Mouse (Mus musculus): ENCODE measurements around the gene Zbtb34. TPM values are rescaled to one million over a fixed set of nuclear protein-coding genes. Genes with fewer than 3 reads are reported as not detected.
A peak's percentile ranks its signal among the peaks of the same experiment; 100 is the strongest.

Gene Zbtb34
- polyA plus RNA-seq (2015; fragmentation: Nextera tagmentation; extraction: Ambion mirVana), result 7.2 and 9.2 TPM in 2 replicates

- peak within 1 kb of the TSS; percentile 99 for H3K4me3 ChIP-seq
- ATAC-seq (ENCODE audit: low FRiP score), result peak; percentile 77
- 1% methylated on average over 75 of the region's 102 CpGs for WGBS
- no peaks in the 10 kb centered on the region for H3K27me3 ChIP-seq
- peaks cover 57% of the 10 kb centered on the region for H3K4me1 ChIP-seq (replicated peaks)
- H3K9ac ChIP-seq, result peak within 1 kb of the TSS; percentile 99
- H3K36me3 ChIP-seq, result peaks cover 19% of the 10 kb centered on the region; the same call in 1 of the 2 replicates
- peak within 1 kb of the TSS; percentile 72 for H3K27ac ChIP-seq
- H3K9me3 ChIP-seq, result no peaks in the 10 kb centered on the region
- peak within 1 kb of the TSS; percentile 94 for H3K4me2 ChIP-seq
Measured at GRCm38 (mm10) chr2:33430771-33431699, at the start of gene Zbtb34. Gene Zbtb34 (minus strand): TSS chr2:33431324.

- 90% methylated on average over 10 of the region's 10 CpGs for WGBS
- no peaks in the 10 kb centered on the region for H3K36me3 ChIP-seq
- ATAC-seq (ENCODE audit: low FRiP score), result no peak
- no peak overlapping the region for H3K4me2 ChIP-seq
- H3K27ac ChIP-seq, result no peak overlapping the region
- H3K4me3 ChIP-seq, result no peak overlapping the region
- H3K27me3 ChIP-seq, result no peaks in the 10 kb centered on the region
- H3K4me1 ChIP-seq (replicated peaks), result 0 out of 2 replicates have a peak, but pooled peaks cover 9% of the 10 kb centered on the region
- no peaks in the 10 kb centered on the region for H3K9me3 ChIP-seq
- H3K9ac ChIP-seq, result no peak overlapping the region
Measured at GRCm38 (mm10) chr2:33477961-33478755, 47.0 kb upstream of the Zbtb34 start.

- H3K36me3 ChIP-seq, result no peaks in the 10 kb centered on the region
- H3K9me3 ChIP-seq, result no peaks in the 10 kb centered on the region
- no peak for ATAC-seq (ENCODE audit: low FRiP score)
- 0 out of 2 replicates have a peak, but pooled peaks cover 9% of the 10 kb centered on the region for H3K27me3 ChIP-seq
- H3K4me3 ChIP-seq, result no peak overlapping the region
- no peak overlapping the region for H3K9ac ChIP-seq
- H3K4me1 ChIP-seq (replicated peaks), result 0 out of 2 replicates have a peak, but pooled peaks cover 4% of the 10 kb centered on the region
- H3K27ac ChIP-seq, result no peak overlapping the region
- H3K4me2 ChIP-seq, result no peak overlapping the region
Measured at GRCm38 (mm10) chr2:33475961-33476360, 44.8 kb upstream of the Zbtb34 start.

- H3K9me3 ChIP-seq, result no peaks in the 10 kb centered on the region
- 0 out of 2 replicates have a peak, but pooled peaks cover 9% of the 10 kb centered on the region for H3K27me3 ChIP-seq
- H3K36me3 ChIP-seq, result peaks cover 6% of the 10 kb centered on the region
- peaks cover 34% of the 10 kb centered on the region for H3K4me1 ChIP-seq (replicated peaks)
- peak; percentile 95 for ATAC-seq (ENCODE audit: low FRiP score)
- peak within 1 kb of the TSS; percentile 94 for H3K4me2 ChIP-seq
- peak within 1 kb of the TSS; percentile 93 for H3K4me3 ChIP-seq
- H3K27ac ChIP-seq, result peak within 1 kb of the TSS; percentile 76
- WGBS, result 5% methylated on average over 36 of the region's 36 CpGs
- peak within 1 kb of the TSS; percentile 95 for H3K9ac ChIP-seq
Measured at GRCm38 (mm10) chr2:33468466-33469097, 37.5 kb upstream of the Zbtb34 start, which contains the start of gene Zbtb43. Gene Zbtb43 (minus strand): TSS chr2:33468559.

- Histone ChIP-seq H3K36me3 (peaks cover 12% of the 10 kb centered on the region), H3K9ac (peak overlapping the region; percentile 95), H3K4me2 (peak overlapping the region; percentile 94), H3K4me3 (peak overlapping the region; percentile 93), H3K27me3 (0 out of 2 replicates have a peak, but pooled peaks cover 7% of the 10 kb centered on the region), H3K4me1 (replicated peaks) (peaks cover 34% of the 10 kb centered on the region), H3K9me3 (no peaks in the 10 kb centered on the region), H3K27ac (peak overlapping the region; percentile 76)
- ATAC-seq (ENCODE audit: low FRiP score), result peak; percentile 67
- 6% methylated on average over 57 of the region's 57 CpGs for WGBS
Measured at GRCm38 (mm10) chr2:33467546-33468465, 36.7 kb upstream of the Zbtb34 start.

GRCm38 (mm10) chr2:33465966-33466365 is 34.8 kb upstream of the Zbtb34 start:
- peaks cover 34% of the 10 kb centered on the region for H3K4me1 ChIP-seq (replicated peaks)
- 80% methylated on average over 4 of the region's 4 CpGs for WGBS
- no peak overlapping the region for H3K9ac ChIP-seq

GRCm38 (mm10) chr2:33465215-33465614 is 34.1 kb upstream of the Zbtb34 start:
- Histone ChIP-seq H3K27ac (no peak overlapping the region), H3K4me2 (no peak overlapping the region), H3K4me3 (no peak overlapping the region), H3K9me3 (no peaks in the 10 kb centered on the region), H3K9ac (peak overlapping the region; percentile 14), H3K4me1 (replicated peaks) (peaks cover 34% of the 10 kb centered on the region), H3K36me3 (peaks cover 37% of the 10 kb centered on the region), H3K27me3 (no peaks in the 10 kb centered on the region)
- ATAC-seq (ENCODE audit: low FRiP score), result no peak
- WGBS, result 45% methylated on average over 5 of the region's 5 CpGs

More at GRCm38 (mm10) chr2:33465966-33466365, 34.8 kb upstream of the Zbtb34 start:
- Histone ChIP-seq H3K27me3 (no peaks in the 10 kb centered on the region), H3K4me2 (no peak overlapping the region), H3K36me3 (peaks cover 29% of the 10 kb centered on the region), H3K9me3 (no peaks in the 10 kb centered on the region), H3K27ac (no peak overlapping the region), H3K4me3 (no peak overlapping the region)
- no peak for ATAC-seq (ENCODE audit: low FRiP score)

GRCm38 (mm10) chr2:33462066-33462465 is 30.9 kb upstream of the Zbtb34 start:
- no peak for ATAC-seq (ENCODE audit: low FRiP score)
- WGBS, result 90% methylated on average over 7 of the region's 7 CpGs
- Histone ChIP-seq H3K9me3 (no peaks in the 10 kb centered on the region), H3K9ac (no peak overlapping the region), H3K27me3 (no peaks in the 10 kb centered on the region), H3K4me3 (no peak overlapping the region), H3K27ac (no peak overlapping the region), H3K4me1 (replicated peaks) (peaks cover 25% of the 10 kb centered on the region), H3K4me2 (no peak overlapping the region), H3K36me3 (peaks cover 50% of the 10 kb centered on the region)

- Histone ChIP-seq H3K27ac (no peak overlapping the region), H3K9ac (no peak overlapping the region), H3K9me3 (no peaks in the 10 kb centered on the region), H3K4me3 (no peak overlapping the region), H3K36me3 (peaks cover 52% of the 10 kb centered on the region), H3K4me1 (replicated peaks) (peaks cover 16% of the 10 kb centered on the region), H3K27me3 (no peaks in the 10 kb centered on the region), H3K4me2 (no peak overlapping the region)
- WGBS, result 82% methylated on average over 1 of the region's 1 CpGs
- ATAC-seq (ENCODE audit: low FRiP score), result no peak
Measured at GRCm38 (mm10) chr2:33461066-33461465, 29.9 kb upstream of the Zbtb34 start.

- 95% methylated on average over 4 of the region's 4 CpGs for WGBS
- Histone ChIP-seq H3K4me1 (replicated peaks) (peaks cover 2% of the 10 kb centered on the region; the same call in 1 of the 2 replicates), H3K4me3 (no peak overlapping the region), H3K27ac (no peak overlapping the region), H3K36me3 (peaks cover 64% of the 10 kb centered on the region), H3K9me3 (no peaks in the 10 kb centered on the region), H3K4me2 (no peak overlapping the region), H3K9ac (no peak overlapping the region), H3K27me3 (no peaks in the 10 kb centered on the region)
- ATAC-seq (ENCODE audit: low FRiP score), result no peak
Measured at GRCm38 (mm10) chr2:33459660-33460059, 28.5 kb upstream of the Zbtb34 start.

GRCm38 (mm10) chr2:33456696-33457095 is 25.6 kb upstream of the Zbtb34 start:
- Histone ChIP-seq H3K27me3 (no peaks in the 10 kb centered on the region), H3K36me3 (peaks cover 69% of the 10 kb centered on the region), H3K9ac (no peak overlapping the region), H3K4me1 (replicated peaks) (no peaks in the 10 kb centered on the region; the same call in 1 of the 2 replicates), H3K4me3 (no peak overlapping the region), H3K27ac (no peak overlapping the region), H3K9me3 (no peaks in the 10 kb centered on the region), H3K4me2 (no peak overlapping the region)
- ATAC-seq (ENCODE audit: low FRiP score), result no peak
- 89% methylated on average over 3 of the region's 3 CpGs for WGBS
